Mouse (Mus musculus): ENCODE data around the gene Olfr1487.
"Not testable (repeated sequence)": the region's sequence is repeated elsewhere in the genome, so short reads cannot be mapped to it uniquely, and the experiment has no call there.

Olfr1487 gene

GRCm38 (mm10) chr19:13617075-13617474 is at the start of gene Olfr1487:
Olfr1487 (plus strand) TSS chr19:13617375.
- DNase-seq (ENCODE audit: low read depth), result not testable (repeated sequence)

- no peak for DNase-seq (ENCODE audit: low read depth)
Measured at GRCm38 (mm10) chr19:13583211-13583610, 34.0 kb upstream of the Olfr1487 start, which contains the start of gene Olfr1484. Olfr1484 (plus strand) TSS chr19:13583511.

- no peak for DNase-seq (ENCODE audit: low read depth)
Measured at GRCm38 (mm10) chr19:13631321-13631720, 14.1 kb downstream of the Olfr1487 start, which contains the start of gene Olfr1489. Olfr1489 (plus strand) TSS chr19:13631621.

- no peak for DNase-seq (ENCODE audit: low read depth)
Measured at GRCm38 (mm10) chr19:13650791-13651190, 33.6 kb downstream of the Olfr1487 start, which contains the start of gene Olfr1490. Olfr1490 (plus strand) TSS chr19:13651091.

All from naive thymus-derived CD4-positive, alpha-beta T cell, adult 2 months (primary cell).